Mouse (Mus musculus) midbrain, embryonic 14.5 days (tissue): ENCODE measurements around the gene Oxt. TPM values are rescaled to one million over a fixed set of nuclear protein-coding genes. Genes with fewer than 3 reads are reported as not detected.

Experiments used
- ATAC-seq: fragments of 200-750 bp; cut with Nextera tagmentation; 2 replicates; pipeline ENCODE4 v1.8.0; 2017; ENCODE audit warnings: moderate number of reproducible peaks, moderate library complexity; ENCODE audit not compliant: low FRiP score, low TSS enrichment
- DNase-seq: peaks from one replicate; pipeline ENCODE4 v3.0.0-alpha.2; 2015
- H3K27ac ChIP-seq: fragments of 300-500 bp; sonication (generic); replicated peaks from 2 replicates; pipeline ENCODE4 v1.5.1; 2014; ENCODE audit warnings: mild to moderate bottlenecking, low read depth, low read length, moderate library complexity
- H3K27me3 ChIP-seq: fragments of 300-500 bp; sonication (generic); 2 replicates; pipeline ENCODE4 v1.6.1; 2014; ENCODE audit warnings: low read length, control low read depth, mixed read lengths; ENCODE audit not compliant: control insufficient read depth, insufficient read depth
- H3K36me3 ChIP-seq: fragments of 300-500 bp; sonication (generic); 2 replicates; pipeline ENCODE4 v1.6.1; 2014; ENCODE audit warnings: low read length, control low read depth; ENCODE audit not compliant: control insufficient read depth, insufficient read depth
- H3K4me1 ChIP-seq: fragments of 300-500 bp; sonication (generic); 2 replicates; pipeline ENCODE4 v1.6.1; 2014; ENCODE audit warnings: mild to moderate bottlenecking, antibody characterized with exemption, low read length, control low read depth; ENCODE audit not compliant: control insufficient read depth, insufficient read depth
- H3K4me2 ChIP-seq: fragments of 300-500 bp; sonication (generic); 2 replicates; pipeline ENCODE4 v1.6.1; 2014; ENCODE audit warnings: mild to moderate bottlenecking, low read length, moderate library complexity
- H3K4me3 ChIP-seq: fragments of 300-500 bp; sonication (generic); replicated peaks from 2 replicates; pipeline ENCODE4 v1.5.1; 2014; ENCODE audit warnings: low read depth, low read length
- H3K9ac ChIP-seq: fragments of 300-500 bp; sonication (generic); replicated peaks from 2 replicates; pipeline ENCODE4 v1.6.1; 2014; ENCODE audit warnings: mild to moderate bottlenecking, low read length, moderate library complexity
- H3K9me3 ChIP-seq: fragments of 300-500 bp; sonication (generic); 2 replicates; pipeline ENCODE4 v1.6.1; 2016; ENCODE audit warnings: low read length, control low read depth, mixed read lengths; ENCODE audit not compliant: control insufficient read depth
- WGBS: fragments of 180-500 bp; shearing (Covaris S2); extraction: QIAGEN DNeasy Blood & Tissue Kit; methylation state at CpG from one replicate; pipeline ENCODE4 v1.1.7; 2014; 5-methylcytosine and 5-hydroxymethylcytosine counted together
- polyA plus RNA-seq: library from polyadenylated mRNA; unstranded; fragments of >200 nt; fragmentation: Nextera tagmentation; extraction: Ambion mirVana; gene quantifications from 2 replicates; pipeline ENCODE4 v1.2.1, GENCODE M21; 2014

Oxt gene
- polyA plus RNA-seq, 1 experiment from 2014 or later, result 0.59 TPM

DNA sequence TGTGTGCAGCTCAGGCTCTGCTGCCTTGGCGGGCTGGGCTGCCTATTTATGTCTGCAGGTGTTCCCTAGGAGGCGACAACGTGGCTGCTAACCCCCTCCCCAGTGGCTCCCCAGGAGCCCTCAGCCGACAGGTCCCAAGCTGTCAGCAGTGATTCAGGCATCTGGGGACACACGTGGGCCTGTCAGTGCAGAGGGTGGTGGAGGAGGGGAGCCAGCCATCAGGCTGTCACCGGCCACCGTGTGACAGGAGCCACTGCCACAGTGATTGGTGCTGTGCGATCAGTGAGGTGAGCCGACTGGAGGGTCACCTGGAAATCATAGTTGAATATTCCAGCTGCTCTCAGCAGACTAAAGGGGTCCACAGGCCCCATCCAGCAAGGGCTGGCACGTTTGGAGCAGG, 6.6 kb downstream of the Oxt start, which contains the start of gene Avp:
TSS of gene Avp (minus strand) at position 3 of the 400 bp plus-strand sequence.
- Histone ChIP-seq H3K9ac (no peak within 1 kb of the TSS), H3K4me1 (0 out of 2 replicates have a peak, but pooled peaks cover 4% of the 10 kb centered on the region), H3K27ac (no peak within 1 kb of the TSS), H3K9me3 (no peaks in the 10 kb centered on the region), H3K4me3 (no peak within 1 kb of the TSS), H3K4me2 (no peak within 1 kb of the TSS), H3K27me3 (peaks cover 53% of the 10 kb centered on the region), H3K36me3 (no peaks in the 10 kb centered on the region)
- no peak for DNase-seq
- WGBS, result 34% methylated on average over 10 of the region's 10 CpGs
- ATAC-seq, result no peak

GRCm38 (mm10) chr2:130583902-130584560, 8.1 kb downstream of the Oxt start:
- no peak for ATAC-seq
- Histone ChIP-seq H3K9me3 (no peaks in the 10 kb centered on the region), H3K27me3 (peaks cover 39% of the 10 kb centered on the region), H3K9ac (no peak overlapping the region), H3K27ac (no peak overlapping the region), H3K36me3 (no peaks in the 10 kb centered on the region), H3K4me2 (no peak overlapping the region), H3K4me3 (no peak overlapping the region), H3K4me1 (0 out of 2 replicates have a peak, but pooled peaks cover 4% of the 10 kb centered on the region)
- 86% methylated on average over 10 of the region's 10 CpGs for WGBS
- no peak for DNase-seq

DNA sequence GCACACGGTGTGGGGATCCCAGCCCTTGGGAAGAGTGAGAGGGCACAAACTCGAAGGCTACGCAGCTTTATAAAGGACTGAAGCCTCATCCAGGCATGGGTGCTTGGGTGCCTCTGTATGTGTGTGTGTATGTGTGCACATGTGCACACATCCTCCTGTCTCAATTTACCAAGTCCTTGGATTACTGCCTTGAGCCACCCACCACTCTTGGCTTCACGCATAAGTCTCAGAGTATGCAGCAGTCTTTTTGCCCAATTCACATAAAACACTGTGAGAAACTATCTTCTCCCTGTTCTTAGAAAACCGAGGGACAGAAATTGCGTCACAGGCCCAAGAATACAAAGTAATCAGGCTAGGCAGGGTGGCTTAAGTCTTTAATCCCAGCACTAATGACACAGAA, 10.0 kb downstream of the Oxt start:
- Histone ChIP-seq H3K27ac (no peak overlapping the region), H3K4me3 (no peak overlapping the region), H3K4me1 (no peaks in the 10 kb centered on the region), H3K9me3 (no peaks in the 10 kb centered on the region), H3K9ac (no peak overlapping the region), H3K27me3 (peaks cover 19% of the 10 kb centered on the region), H3K36me3 (peaks cover 10% of the 10 kb centered on the region), H3K4me2 (no peak overlapping the region)
- no peak for DNase-seq
- no peak for ATAC-seq
- WGBS, result 88% methylated on average over 6 of the region's 6 CpGs

GRCm38 (mm10) chr2:130588373-130588772, 12.4 kb downstream of the Oxt start:
- H3K4me1 ChIP-seq, result no peaks in the 10 kb centered on the region
- no peak for DNase-seq
- H3K9me3 ChIP-seq, result no peaks in the 10 kb centered on the region
- 91% methylated on average over 2 of the region's 2 CpGs for WGBS
- peaks cover 17% of the 10 kb centered on the region for H3K36me3 ChIP-seq
- no peak overlapping the region for H3K9ac ChIP-seq
- no peak overlapping the region for H3K27ac ChIP-seq
- no peaks in the 10 kb centered on the region for H3K27me3 ChIP-seq
- no peak for ATAC-seq
- H3K4me3 ChIP-seq, result no peak overlapping the region
- no peak overlapping the region for H3K4me2 ChIP-seq

- Histone ChIP-seq H3K36me3 (peaks cover 17% of the 10 kb centered on the region), H3K9me3 (no peaks in the 10 kb centered on the region), H3K4me1 (no peaks in the 10 kb centered on the region), H3K4me3 (no peak overlapping the region), H3K9ac (no peak overlapping the region), H3K4me2 (no peak overlapping the region), H3K27ac (no peak overlapping the region), H3K27me3 (no peaks in the 10 kb centered on the region)
- WGBS, result 58% methylated on average over 4 of the region's 4 CpGs
- ATAC-seq, result no peak
- no peak for DNase-seq
Observed at GRCm38 (mm10) chr2:130589157-130589556, 13.2 kb downstream of the Oxt start.

DNA sequence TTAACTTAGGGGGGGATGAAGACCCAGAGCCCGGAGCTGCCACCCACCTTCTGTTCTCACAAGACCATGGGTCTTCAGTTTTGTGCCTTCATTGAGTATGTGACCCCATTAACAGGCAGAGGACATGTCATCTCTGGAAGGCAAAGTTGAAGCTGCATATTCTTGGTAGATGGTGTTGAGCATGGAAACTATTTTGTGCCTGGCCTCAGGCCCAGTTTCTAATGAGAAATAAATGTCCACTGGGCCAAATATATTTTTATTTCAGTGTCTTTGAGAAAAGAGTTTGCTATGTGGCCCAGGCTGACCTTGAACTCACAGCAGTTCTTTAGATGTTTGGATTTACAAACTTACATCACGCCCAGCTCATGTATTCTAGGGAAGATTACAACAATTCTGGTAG, 13.8 kb downstream of the Oxt start:
- no peaks in the 10 kb centered on the region for H3K9me3 ChIP-seq
- no peaks in the 10 kb centered on the region for H3K4me1 ChIP-seq
- WGBS, result 87% methylated on average over 2 of the region's 2 CpGs
- no peak for ATAC-seq
- H3K4me3 ChIP-seq, result no peak overlapping the region
- no peaks in the 10 kb centered on the region for H3K27me3 ChIP-seq
- no peak overlapping the region for H3K4me2 ChIP-seq
- no peak overlapping the region for H3K9ac ChIP-seq
- H3K36me3 ChIP-seq, result peaks cover 17% of the 10 kb centered on the region
- no peak for DNase-seq
- no peak overlapping the region for H3K27ac ChIP-seq

DNA sequence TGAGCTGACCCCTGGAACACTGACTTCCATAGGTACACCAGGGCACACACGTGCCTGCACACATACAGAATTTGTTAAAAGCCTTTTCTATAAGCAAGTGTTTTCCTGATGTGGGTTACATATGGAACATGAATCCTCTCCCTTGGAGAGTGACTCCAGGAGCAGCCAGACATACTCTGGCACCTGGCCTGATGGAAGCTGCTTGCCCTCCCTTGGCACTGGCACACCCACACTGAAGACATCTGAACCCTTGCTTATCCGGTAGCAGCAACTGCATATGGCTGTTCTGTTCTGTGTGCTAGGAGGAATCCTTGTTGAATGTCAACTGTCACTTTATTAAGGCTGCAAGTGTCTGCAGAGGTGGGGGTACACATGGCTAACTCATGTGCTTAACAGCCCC, 15.0 kb downstream of the Oxt start:
- H3K9ac ChIP-seq, result no peak overlapping the region
- ATAC-seq (no peak), DNase-seq (no peak)
- no peak overlapping the region for H3K27ac ChIP-seq
- no peaks in the 10 kb centered on the region for H3K27me3 ChIP-seq
- 95% methylated on average over 2 of the region's 2 CpGs for WGBS
- H3K4me1 ChIP-seq, result no peaks in the 10 kb centered on the region
- peaks cover 27% of the 10 kb centered on the region for H3K36me3 ChIP-seq
- no peak overlapping the region for H3K4me2 ChIP-seq
- no peaks in the 10 kb centered on the region for H3K9me3 ChIP-seq
- H3K4me3 ChIP-seq, result no peak overlapping the region

GRCm38 (mm10) chr2:130595596-130595995, 19.6 kb downstream of the Oxt start:
- Histone ChIP-seq H3K27ac (no peak overlapping the region), H3K4me2 (no peak overlapping the region), H3K4me3 (no peak overlapping the region), H3K9ac (no peak overlapping the region), H3K4me1 (no peaks in the 10 kb centered on the region), H3K9me3 (no peaks in the 10 kb centered on the region), H3K36me3 (peaks cover 56% of the 10 kb centered on the region), H3K27me3 (no peaks in the 10 kb centered on the region)
- no peak for DNase-seq
- WGBS, result 93% methylated on average over 1 of the region's 1 CpGs
- no peak for ATAC-seq

DNA sequence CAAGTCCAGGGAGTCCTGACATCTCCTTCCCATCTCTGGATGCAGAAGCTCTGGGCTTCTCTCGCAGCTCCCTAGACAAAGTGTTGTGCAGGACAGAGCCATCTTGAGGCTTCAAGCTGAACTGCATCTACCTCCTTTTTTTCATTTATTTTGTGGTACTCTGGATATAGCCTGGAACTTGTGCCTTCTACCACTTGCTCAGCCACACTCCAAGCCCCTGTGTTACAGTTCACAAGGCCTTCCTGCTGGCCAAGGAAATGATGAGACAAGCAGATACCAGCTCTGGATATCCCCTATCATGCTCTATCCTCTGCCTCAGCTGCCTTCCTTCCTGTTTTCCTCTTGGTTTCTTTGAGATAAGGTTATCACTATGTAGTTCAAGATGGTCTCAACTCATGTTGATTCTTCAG, 21.6 kb downstream of the Oxt start:
- H3K4me2 ChIP-seq, result no peak overlapping the region
- no peak overlapping the region for H3K9ac ChIP-seq
- ATAC-seq (no peak), DNase-seq (peak; percentile 74)
- H3K9me3 ChIP-seq, result no peaks in the 10 kb centered on the region
- H3K4me3 ChIP-seq, result no peak overlapping the region
- H3K4me1 ChIP-seq, result no peaks in the 10 kb centered on the region
- 13% methylated on average over 1 of the region's 1 CpGs for WGBS
- no peaks in the 10 kb centered on the region for H3K27me3 ChIP-seq
- H3K27ac ChIP-seq, result no peak overlapping the region
- peaks cover 64% of the 10 kb centered on the region for H3K36me3 ChIP-seq
